Mouse (Mus musculus) heart, embryonic 12.5 days (tissue): ENCODE data around the gene Krt31. TPM values are rescaled to one million over a fixed set of nuclear protein-coding genes. Genes with fewer than 3 reads are reported as not detected.

Experiments used
- ATAC-seq: fragments of 200-750 bp; cut with Nextera tagmentation; 2 replicates; pipeline ENCODE4 v1.8.0; 2017; ENCODE audit warnings: moderate TSS enrichment, moderate library complexity; ENCODE audit not compliant: insufficient number of reproducible peaks, low FRiP score
- H3K27ac ChIP-seq: fragments of 300-500 bp; sonication (generic); 2 replicates; pipeline ENCODE4 v1.5.1; 2016; ENCODE audit warnings: mild to moderate bottlenecking, moderate library complexity; ENCODE audit not compliant: poor library complexity, severe bottlenecking
- H3K27me3 ChIP-seq: fragments of 300-500 bp; sonication (generic); replicated peaks from 2 replicates; pipeline ENCODE4 v1.6.1; 2016; ENCODE audit warnings: mild to moderate bottlenecking, moderate library complexity
- H3K36me3 ChIP-seq: fragments of 300-500 bp; sonication (generic); 2 replicates; pipeline ENCODE4 v1.6.1; 2016; ENCODE audit warnings: mild to moderate bottlenecking, moderate library complexity
- H3K4me1 ChIP-seq: fragments of 300-500 bp; sonication (generic); replicated peaks from 2 replicates; pipeline ENCODE4 v1.6.1; 2016; ENCODE audit warnings: mild to moderate bottlenecking
- H3K4me2 ChIP-seq: fragments of 300-500 bp; sonication (generic); 2 replicates; pipeline ENCODE4 v1.6.1; 2016; ENCODE audit warnings: mild to moderate bottlenecking, moderate library complexity
- H3K4me3 ChIP-seq: fragments of 300-500 bp; sonication (generic); 2 replicates; pipeline ENCODE4 v1.5.1; 2016; ENCODE audit warnings: mild to moderate bottlenecking
- H3K9ac ChIP-seq: fragments of 300-500 bp; sonication (generic); 2 replicates; pipeline ENCODE4 v1.6.1; 2016; ENCODE audit warnings: mild to moderate bottlenecking, moderate library complexity
- H3K9me3 ChIP-seq: fragments of 300-500 bp; sonication (generic); replicated peaks from 2 replicates; pipeline ENCODE4 v1.6.1; 2016; ENCODE audit warnings: mild to moderate bottlenecking, moderate library complexity
- WGBS: fragments of 180-500 bp; shearing (Covaris S2); methylation state at CpG from one replicate; pipeline ENCODE4 v1.1.7; 2016; 5-methylcytosine and 5-hydroxymethylcytosine counted together
- polyA plus RNA-seq: library from polyadenylated mRNA; unstranded; fragments of >200 nt; fragmentation: Nextera tagmentation; extraction: Ambion mirVana; gene quantifications from 2 replicates; pipeline ENCODE4 v1.2.1, GENCODE M21; 2016

Gene Krt31
- polyA plus RNA-seq, 1 experiment from 2014 or later: not detected

- Histone ChIP-seq H3K4me1 (no peaks in the 10 kb centered on the region), H3K27me3 (no peaks in the 10 kb centered on the region), H3K27ac (no peak overlapping the region), H3K4me2 (no peak overlapping the region), H3K36me3 (no peaks in the 10 kb centered on the region), H3K4me3 (no peak overlapping the region), H3K9ac (no peak overlapping the region), H3K9me3 (peaks cover 7% of the 10 kb centered on the region)
- WGBS: 23% methylated on average over 6 of the region's 6 CpGs
- no peak for ATAC-seq
Observed at GRCm38 (mm10) chr11:100004846-100005245, 45.5 kb downstream of the Krt31 start.

GRCm38 (mm10) chr11:99999091-99999490, 51.3 kb downstream of the Krt31 start:
- Histone ChIP-seq H3K4me1 (no peaks in the 10 kb centered on the region), H3K4me2 (no peak overlapping the region), H3K4me3 (no peak overlapping the region), H3K27me3 (peaks cover 17% of the 10 kb centered on the region), H3K27ac (no peak overlapping the region), H3K9me3 (peaks cover 7% of the 10 kb centered on the region), H3K36me3 (no peaks in the 10 kb centered on the region), H3K9ac (no peak overlapping the region)
- WGBS: 83% methylated on average over 7 of the region's 7 CpGs
- no peak for ATAC-seq

Other genes with a start within 250 kb of the Krt31 start
- gene Gm11554, start 246.1 kb downstream of the Krt31 start, polyA plus RNA-seq: not detected in 2 replicates
- gene Krtap4-13, start 240.7 kb downstream of the Krt31 start, polyA plus RNA-seq: not detected in 2 replicates
- gene Gm11564, start 234.9 kb downstream of the Krt31 start, polyA plus RNA-seq: not detected in 2 replicates
- gene 2300003K06Rik, start 212.5 kb downstream of the Krt31 start, polyA plus RNA-seq: not detected in 2 replicates
- not detected in 2 replicates for gene Krtap4-16, start 198.9 kb downstream of the Krt31 start, polyA plus RNA-seq
- gene Gm11568, start 192.6 kb downstream of the Krt31 start, polyA plus RNA-seq: not detected in 2 replicates
- not detected in 2 replicates for gene Gm11559, start 186.1 kb downstream of the Krt31 start, polyA plus RNA-seq
- not detected in 2 replicates for gene Krtap9-1, start 177.2 kb downstream of the Krt31 start, polyA plus RNA-seq
- gene Gm11567, start 171.4 kb downstream of the Krt31 start, polyA plus RNA-seq: not detected in 2 replicates
- gene Krtap31-1, start 142.6 kb downstream of the Krt31 start, polyA plus RNA-seq: not detected in 2 replicates
- not detected in 2 replicates for gene Gm11565, start 135.8 kb downstream of the Krt31 start, polyA plus RNA-seq
- gene Krtap31-2, start 114.3 kb downstream of the Krt31 start, polyA plus RNA-seq: not detected in 2 replicates
- not detected in 2 replicates for gene Krtap9-5, start 102.1 kb downstream of the Krt31 start, polyA plus RNA-seq
- gene Krtap29-1, start 71.5 kb downstream of the Krt31 start, polyA plus RNA-seq: not detected in 2 replicates
- not detected in 2 replicates for gene Krtap16-1, start 64.0 kb downstream of the Krt31 start, polyA plus RNA-seq
- not detected in 2 replicates for gene Krtap17-1, start 56.6 kb downstream of the Krt31 start, polyA plus RNA-seq
- not detected in 2 replicates for gene Krt33a, start 34.3 kb downstream of the Krt31 start, polyA plus RNA-seq
- not detected in 2 replicates for gene Krt33b, start 20.7 kb downstream of the Krt31 start, polyA plus RNA-seq
- not detected in 2 replicates for gene Krt34, start 9.0 kb downstream of the Krt31 start, polyA plus RNA-seq
- not detected in 2 replicates for gene Krt32, start 37.7 kb upstream of the Krt31 start, polyA plus RNA-seq
- gene Krt35, start 45.7 kb upstream of the Krt31 start, polyA plus RNA-seq: not detected in 2 replicates
- not detected in 2 replicates for gene Krt36, start 55.1 kb upstream of the Krt31 start, polyA plus RNA-seq
- 0.14 and 0.20 TPM in 2 replicates for gene Krt13, start 71.0 kb upstream of the Krt31 start, polyA plus RNA-seq
- 0.58 and 0.69 TPM in 2 replicates for gene Krt15, start 85.4 kb upstream of the Krt31 start, polyA plus RNA-seq
- 86.8 and 88.0 TPM in 2 replicates for gene Krt19, start 98.1 kb upstream of the Krt31 start, polyA plus RNA-seq
- gene Krt9, start 142.7 kb upstream of the Krt31 start, polyA plus RNA-seq: not detected in 2 replicates
- 1.3 and 2.2 TPM in 2 replicates for gene Krt14, start 157.0 kb upstream of the Krt31 start, polyA plus RNA-seq
- not detected in 2 replicates for gene Krt16, start 198.4 kb upstream of the Krt31 start, polyA plus RNA-seq
- 1.3 and 1.9 TPM in 2 replicates for gene Krt17, start 210.5 kb upstream of the Krt31 start, polyA plus RNA-seq
- not detected in 2 replicates for gene Krt42, start 219.3 kb upstream of the Krt31 start, polyA plus RNA-seq